Comparison of ENCODE assay signal across 27 mouse cellular contexts in the genomic region with DNA sequence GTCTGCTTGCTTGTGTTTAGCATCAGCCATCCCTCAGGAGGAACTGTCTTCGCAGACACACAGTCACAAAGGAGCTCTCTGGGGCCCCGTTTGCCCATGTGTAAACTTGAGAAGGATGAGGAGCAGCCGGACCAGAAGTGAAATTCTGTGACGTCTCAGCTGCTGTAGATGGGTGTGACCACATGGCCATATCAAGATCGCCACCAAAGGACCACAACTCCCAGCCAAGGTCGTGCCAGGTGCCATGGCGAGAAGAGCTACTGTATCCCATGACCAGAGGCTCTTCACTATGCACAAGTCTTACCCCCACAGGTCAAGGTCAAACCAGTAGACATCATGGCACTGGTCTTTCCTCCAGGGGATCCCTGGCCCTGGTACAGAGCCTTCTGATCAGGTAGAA.
"Had no signal": no experiment of that assay in that cellular context is flagged by ENCODE, and none has a peak within 500 bp of the region (broad histone marks: within the 10 kb centered on the region; RNA-seq: fewer than 3 reads in every experiment).

No protein-coding gene starts in this region.

- H3K4me2 ChIP-seq: embryonic facial prominence, embryonic 12.5 days; embryonic facial prominence, embryonic 13.5 days; embryonic facial prominence, embryonic 15.5 days; forebrain, embryonic 12.5 days; forebrain, embryonic 13.5 days; forebrain, embryonic 15.5 days had no signal

- H3K4me3 ChIP-seq: embryonic facial prominence, embryonic 10.5 days; embryonic facial prominence, embryonic 12.5 days; embryonic facial prominence, embryonic 13.5 days; embryonic facial prominence, embryonic 15.5 days; erythroblast, embryonic 14.5 days; forebrain, embryonic 10.5 days; forebrain, embryonic 12.5 days; forebrain, embryonic 13.5 days; forebrain, embryonic 15.5 days; gastrocnemius, adult 2 months; heart, adult 2 months had no signal

- ATAC-seq: forebrain, embryonic 13.5 days; forebrain, embryonic 14.5 days; forebrain, embryonic 15.5 days; forebrain, embryonic 16.5 days; forebrain, postnatal 0 days had no signal

- DNase-seq: cerebellum, adult 8-10 months; cerebellum, adult 9-10 months; cerebellum, adult 9-11 months; cerebellum, postnatal 14 days; cerebellum, postnatal 25 days; cerebellum, postnatal 36 days; embryo, embryonic 11 days; forebrain, postnatal 0 days; gastrocnemius, adult 2 months; gastrocnemius, postnatal 10 days; gastrocnemius, postnatal 14 days; gastrocnemius, postnatal 25 days; gastrocnemius, postnatal 36 days; heart, adult 11 months; heart, adult 18-20 months; heart, adult 2 months had no signal

- H3K9ac ChIP-seq: embryonic facial prominence, embryonic 12.5 days; embryonic facial prominence, embryonic 13.5 days; embryonic facial prominence, embryonic 15.5 days; forebrain, embryonic 12.5 days; forebrain, embryonic 13.5 days; forebrain, embryonic 15.5 days; forebrain, postnatal 0 days had no signal

- H3K36me3 ChIP-seq: embryonic facial prominence, embryonic 10.5 days; embryonic facial prominence, embryonic 12.5 days; embryonic facial prominence, embryonic 13.5 days; embryonic facial prominence, embryonic 15.5 days; forebrain, embryonic 10.5 days; forebrain, embryonic 12.5 days; forebrain, embryonic 15.5 days had no signal

- H3K27me3 ChIP-seq: forebrain, embryonic 12.5 days; forebrain, embryonic 13.5 days; forebrain, embryonic 15.5 days had no signal

- H3K9me3 ChIP-seq: embryonic facial prominence, embryonic 10.5 days; embryonic facial prominence, embryonic 12.5 days; embryonic facial prominence, embryonic 13.5 days; embryonic facial prominence, embryonic 15.5 days; forebrain, embryonic 10.5 days; forebrain, embryonic 12.5 days; forebrain, embryonic 13.5 days; forebrain, embryonic 15.5 days had no signal

- H3K27ac ChIP-seq: embryonic facial prominence, embryonic 10.5 days; embryonic facial prominence, embryonic 12.5 days; embryonic facial prominence, embryonic 13.5 days; embryonic facial prominence, embryonic 15.5 days; forebrain, embryonic 10.5 days; forebrain, embryonic 12.5 days; forebrain, embryonic 13.5 days; forebrain, embryonic 15.5 days; gastrocnemius, adult 2 months; heart, adult 2 months had no signal
